Mouse (Mus musculus) E14TG2a.4 (cell line): Measurements from ENCODE around the gene Lrrc74a.

ENCODE experiments used
- H3K27me3 ChIP-seq: 2 replicates; pipeline ENCODE4 v1.6.1; 2014; ENCODE audit warnings: low read length, control low read depth; ENCODE audit not compliant: insufficient read depth
- H3K36me3 ChIP-seq: 2 replicates; pipeline ENCODE4 v1.6.1; 2014; ENCODE audit warnings: low read length, control low read depth; ENCODE audit not compliant: insufficient read depth
- H3K4me1 ChIP-seq: replicated peaks from 2 replicates; pipeline ENCODE4 v1.6.1; 2014; ENCODE audit warnings: low read depth, low read length, control low read depth
- H3K4me3 ChIP-seq: replicated peaks from 2 replicates; pipeline ENCODE4 v1.5.1; 2014; ENCODE audit warnings: mild to moderate bottlenecking, low read length
- H3K9me3 ChIP-seq: 2 replicates; pipeline ENCODE4 v1.6.1; 2014; ENCODE audit warnings: low read length, control low read depth
- CTCF ChIP-seq: conservative IDR thresholded peaks from 2 replicates; pipeline ENCODE4 v1.5.1; 2014; ENCODE audit warnings: low read length
- NANOG ChIP-seq: IDR thresholded peaks from 2 replicates; pipeline ENCODE4 v1.6.1; 2014; ENCODE audit warnings: borderline replicate concordance, low read length, mixed read lengths
- POU5F1 ChIP-seq: IDR thresholded peaks from 2 replicates; pipeline ENCODE4 v1.6.1; 2014; ENCODE audit warnings: low read length, borderline replicate concordance

Gene Lrrc74a

GRCm38 (mm10) chr12:86702690-86703089 is 31.5 kb upstream of the Lrrc74a start:
- peaks cover 48% of the 10 kb centered on the region for H3K36me3 ChIP-seq
- peaks cover 4% of the 10 kb centered on the region; the same call in 1 of the 2 replicates for H3K9me3 ChIP-seq
- no peaks in the 10 kb centered on the region for H3K27me3 ChIP-seq
- H3K4me1 ChIP-seq, result peaks cover 23% of the 10 kb centered on the region
- no peak for TF ChIP-seq POU5F1
- TF ChIP-seq NANOG, result no peak
- no peak for TF ChIP-seq CTCF
- H3K4me3 ChIP-seq, result no peak overlapping the region

GRCm38 (mm10) chr12:86705843-86706242 is 28.3 kb upstream of the Lrrc74a start:
- peaks cover 8% of the 10 kb centered on the region for H3K4me1 ChIP-seq
- TF ChIP-seq NANOG, result no peak
- no peak for TF ChIP-seq CTCF
- no peak for TF ChIP-seq POU5F1
- peaks cover 52% of the 10 kb centered on the region for H3K36me3 ChIP-seq
- H3K9me3 ChIP-seq, result no peaks in the 10 kb centered on the region
- H3K27me3 ChIP-seq, result no peaks in the 10 kb centered on the region
- H3K4me3 ChIP-seq, result no peak overlapping the region

GRCm38 (mm10) chr12:86714026-86714425 is 20.1 kb upstream of the Lrrc74a start:
- TF ChIP-seq NANOG, result no peak
- no peak for TF ChIP-seq CTCF
- TF ChIP-seq POU5F1, result no peak
- H3K36me3 ChIP-seq, result peaks cover 79% of the 10 kb centered on the region

GRCm38 (mm10) chr12:86715401-86715800 is 18.8 kb upstream of the Lrrc74a start:
- no peaks in the 10 kb centered on the region for H3K9me3 ChIP-seq
- H3K4me1 ChIP-seq, result peaks cover 8% of the 10 kb centered on the region; the same call in 1 of the 2 replicates
- TF ChIP-seq NANOG, result no peak
- peak; percentile 95 for TF ChIP-seq CTCF
- no peak for TF ChIP-seq POU5F1
- H3K27me3 ChIP-seq, result no peaks in the 10 kb centered on the region
- H3K4me3 ChIP-seq, result no peak overlapping the region
- H3K36me3 ChIP-seq, result peaks cover 84% of the 10 kb centered on the region

More at GRCm38 (mm10) chr12:86714026-86714425, 20.1 kb upstream of the Lrrc74a start:
- H3K9me3 ChIP-seq, result no peaks in the 10 kb centered on the region
- H3K27me3 ChIP-seq, result no peaks in the 10 kb centered on the region
- H3K4me3 ChIP-seq, result no peak overlapping the region
- H3K4me1 ChIP-seq, result peaks cover 4% of the 10 kb centered on the region; the same call in 1 of the 2 replicates

- no peak overlapping the region for H3K4me3 ChIP-seq
- H3K36me3 ChIP-seq, result peaks cover 85% of the 10 kb centered on the region
- H3K4me1 ChIP-seq, result peaks cover 9% of the 10 kb centered on the region; the same call in 1 of the 2 replicates
- H3K9me3 ChIP-seq, result no peaks in the 10 kb centered on the region
- no peak for TF ChIP-seq POU5F1
- no peak for TF ChIP-seq CTCF
- no peak for TF ChIP-seq NANOG
- no peaks in the 10 kb centered on the region for H3K27me3 ChIP-seq
Measured at GRCm38 (mm10) chr12:86716962-86717361, 17.2 kb upstream of the Lrrc74a start.

- Histone ChIP-seq H3K9me3 (no peaks in the 10 kb centered on the region), H3K4me1 (peaks cover 20% of the 10 kb centered on the region), H3K27me3 (no peaks in the 10 kb centered on the region), H3K36me3 (peaks cover 74% of the 10 kb centered on the region), H3K4me3 (no peak overlapping the region)
- no peak for TF ChIP-seq POU5F1
- no peak for TF ChIP-seq NANOG
- no peak for TF ChIP-seq CTCF
Measured at GRCm38 (mm10) chr12:86719961-86720639, 14.1 kb upstream of the Lrrc74a start.

GRCm38 (mm10) chr12:86721453-86721852 is 12.7 kb upstream of the Lrrc74a start:
- TF ChIP-seq POU5F1 (no peak), CTCF (no peak), NANOG (no peak)

GRCm38 (mm10) chr12:86724300-86724699 is 9.9 kb upstream of the Lrrc74a start:
- H3K9me3 ChIP-seq, result no peaks in the 10 kb centered on the region
- peaks cover 36% of the 10 kb centered on the region for H3K36me3 ChIP-seq
- no peak overlapping the region for H3K4me3 ChIP-seq
- H3K4me1 ChIP-seq, result peaks cover 24% of the 10 kb centered on the region
- no peak for TF ChIP-seq NANOG
- TF ChIP-seq POU5F1, result no peak
- no peak for TF ChIP-seq CTCF
- H3K27me3 ChIP-seq, result no peaks in the 10 kb centered on the region

More at GRCm38 (mm10) chr12:86721453-86721852, 12.7 kb upstream of the Lrrc74a start:
- Histone ChIP-seq H3K9me3 (no peaks in the 10 kb centered on the region), H3K36me3 (peaks cover 63% of the 10 kb centered on the region), H3K4me1 (peaks cover 24% of the 10 kb centered on the region), H3K4me3 (no peak overlapping the region), H3K27me3 (no peaks in the 10 kb centered on the region)

- Histone ChIP-seq H3K27me3 (no peaks in the 10 kb centered on the region), H3K4me3 (peak overlapping the region; percentile 95), H3K36me3 (peaks cover 27% of the 10 kb centered on the region), H3K4me1 (peaks cover 19% of the 10 kb centered on the region), H3K9me3 (no peaks in the 10 kb centered on the region)
- TF ChIP-seq NANOG, result no peak
- TF ChIP-seq POU5F1, result no peak
- TF ChIP-seq CTCF, result no peak
Measured at GRCm38 (mm10) chr12:86725706-86726105, 8.5 kb upstream of the Lrrc74a start.
